Mouse (Mus musculus) mature B cell (primary cell): ENCODE measurements around the gene Dpagt1.

Source experiments
- in situ Hi-C: fragments of 300-500 bp; cut with MboI; formaldehyde crosslinking; loops from 2 replicates; pipeline ENCODE4 v1.14.3; 2019

Dpagt1 gene

DNA sequence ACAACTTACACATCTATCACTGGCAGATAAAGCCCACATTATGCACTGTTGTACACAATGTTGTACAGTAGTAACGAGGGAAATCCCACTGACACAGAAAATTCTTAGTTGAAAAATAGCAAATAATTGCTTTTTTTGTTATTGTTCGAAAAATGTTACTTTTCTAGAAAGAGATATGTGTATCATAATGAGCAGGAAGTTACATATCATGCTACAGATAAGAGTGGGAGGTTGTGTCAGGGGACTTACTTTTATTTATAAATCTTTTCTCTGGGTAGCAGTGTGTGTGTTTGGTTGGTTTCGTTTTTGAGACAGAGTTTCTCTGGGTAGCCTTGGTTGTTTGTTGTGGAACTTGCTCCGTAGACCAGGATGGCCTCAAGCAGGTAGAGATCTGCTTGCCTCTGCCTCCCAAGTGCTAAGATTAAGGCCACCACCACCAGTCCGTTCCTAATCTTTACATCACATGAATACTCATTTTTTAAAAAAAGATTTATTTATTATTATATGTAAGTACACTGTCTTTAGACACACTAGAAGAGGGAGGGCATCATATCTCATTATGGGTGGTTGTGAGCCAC, 52.4 kb downstream of the Dpagt1 start:
- in situ Hi-C loops: no loop called here

DNA sequence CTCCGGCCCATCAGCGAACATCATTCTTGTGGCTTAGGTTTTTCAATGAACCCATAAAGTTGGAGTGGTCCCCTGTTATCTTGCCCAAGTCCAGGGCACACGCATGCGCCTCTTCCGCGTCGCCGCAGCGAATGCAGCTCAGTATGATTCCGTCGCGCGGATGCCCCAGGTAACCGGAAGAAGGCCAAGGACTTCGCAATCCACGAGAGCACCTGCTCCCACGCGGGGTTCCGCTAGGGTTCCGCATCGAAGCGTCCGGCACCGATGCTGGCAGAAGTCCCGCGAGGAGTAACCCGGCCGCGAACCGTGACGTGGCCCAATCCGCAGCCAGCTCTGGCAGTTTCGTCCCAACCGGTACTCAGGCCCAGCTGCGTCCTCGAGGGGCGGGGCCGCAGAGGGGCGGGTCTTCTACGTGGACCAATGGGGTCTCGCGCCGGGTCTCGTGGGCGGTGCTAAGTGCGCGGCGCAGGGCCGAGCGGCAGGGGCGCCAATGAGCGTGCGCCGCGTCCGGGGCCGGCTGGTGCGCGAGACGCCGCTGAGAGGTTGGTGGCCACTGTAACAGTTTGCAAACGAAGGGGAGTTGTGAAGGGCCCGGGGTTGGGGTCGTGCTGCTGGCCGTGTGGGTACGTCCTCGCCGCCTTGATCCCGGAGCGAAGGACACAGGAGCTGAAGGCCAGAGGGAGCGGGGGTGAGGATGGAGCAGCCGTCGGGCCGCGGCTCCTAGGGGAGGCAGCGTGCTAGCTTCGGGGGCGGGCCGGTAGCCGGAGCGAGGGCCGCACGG, 53.4 kb downstream of the Dpagt1 start, which contains the start of gene Hyou1:
Gene Hyou1 (plus strand): TSS at position 437 of the 781 bp plus-strand sequence.
- in situ Hi-C loops: no loop called here

DNA sequence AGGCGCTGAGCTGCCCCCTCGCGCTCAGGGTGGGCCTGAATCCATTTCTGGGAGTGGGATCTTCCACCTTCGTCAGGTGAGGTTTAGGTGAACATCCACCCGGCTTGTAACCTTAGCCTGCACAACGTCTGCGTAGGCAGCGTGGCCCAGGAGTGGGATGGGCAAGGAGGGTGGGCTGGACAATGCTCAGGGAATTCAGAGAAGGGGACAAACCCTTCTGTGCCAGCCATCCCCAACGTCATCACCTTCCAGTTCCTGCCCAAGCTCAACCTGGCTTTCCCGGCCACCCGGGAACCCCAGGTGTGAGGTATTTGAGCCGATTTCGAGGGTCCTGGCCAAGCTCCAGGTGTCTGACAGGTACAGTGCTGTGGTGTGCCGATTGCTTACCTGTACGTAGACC, 54.0 kb downstream of the Dpagt1 start:
- in situ Hi-C loops: no loop called here
